Mouse (Mus musculus) hematopoietic stem cell, adult 5-6 weeks (primary cell): Measurements from ENCODE around the gene Pink1. TPM values are rescaled to one million over a fixed set of nuclear protein-coding genes. Genes with fewer than 3 reads are reported as not detected.
"Not testable (repeated sequence)": the region's sequence is repeated elsewhere in the genome, so short reads cannot be mapped to it uniquely, and the experiment has no call there.

ENCODE experiments used
- ATAC-seq, 2 experiments: fragments of 125-278 bp in 1 of 2; replicated peaks in 1 of 2; 2 replicates each; pipeline ENCODE4 v1.8.0; 2016 to 2017; ENCODE audit warnings: inconsistent platforms in 2 of 2, mild to moderate bottlenecking in 2 of 2, moderate number of reproducible peaks in 2 of 2, low read depth in 1 of 2, moderate TSS enrichment in 1 of 2; ENCODE audit not compliant: low FRiP score in 2 of 2, poor library complexity in 2 of 2, severe bottlenecking in 2 of 2, insufficient read depth in 1 of 2, low TSS enrichment in 1 of 2
- total RNA-seq: library from RNA; stranded (forward); fragments of 172-1452, 232-1000 nt; gene quantifications from 2 replicates; pipeline ENCODE4 v1.2.3, GENCODE M21; 2017

The Pink1 gene
- total RNA-seq, 1 experiment from 2014 or later, result 50.6 TPM

GRCm38 (mm10) chr4:138347280-138347679 lies 21.2 kb upstream of the Pink1 start:
- ATAC-seq, result no peak

DNA sequence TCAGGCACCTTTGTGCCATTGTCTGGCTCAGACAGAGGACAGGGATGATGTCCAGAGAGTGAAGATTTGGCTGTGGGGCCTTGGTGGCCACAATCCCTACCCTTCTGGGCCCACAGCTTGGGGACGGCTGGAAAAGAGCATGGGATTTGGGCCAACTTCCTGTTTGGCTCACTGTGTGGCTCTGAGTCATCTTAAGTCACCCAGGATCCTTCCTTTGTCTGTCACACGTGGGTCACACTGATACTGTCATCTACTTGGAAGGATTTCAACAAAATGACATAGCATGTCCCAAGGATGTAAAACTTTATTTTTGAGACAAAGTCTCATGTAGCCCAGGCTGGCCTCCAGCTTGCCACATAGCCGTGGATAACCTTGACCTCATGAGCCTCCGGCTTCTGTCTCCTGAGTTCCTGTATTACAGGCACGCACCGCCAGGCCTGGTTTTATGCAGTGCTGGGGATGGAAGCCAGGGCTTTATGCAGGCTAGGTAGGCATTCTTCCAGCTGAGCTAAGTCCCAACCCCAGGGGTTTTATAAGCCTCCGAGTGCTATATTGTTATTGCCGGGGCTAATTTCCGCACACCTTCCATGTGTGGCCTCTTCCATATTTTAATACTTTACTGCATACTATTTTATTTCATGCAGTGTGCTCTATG lies 18.9 kb upstream of the Pink1 start:
- no peak for ATAC-seq

DNA sequence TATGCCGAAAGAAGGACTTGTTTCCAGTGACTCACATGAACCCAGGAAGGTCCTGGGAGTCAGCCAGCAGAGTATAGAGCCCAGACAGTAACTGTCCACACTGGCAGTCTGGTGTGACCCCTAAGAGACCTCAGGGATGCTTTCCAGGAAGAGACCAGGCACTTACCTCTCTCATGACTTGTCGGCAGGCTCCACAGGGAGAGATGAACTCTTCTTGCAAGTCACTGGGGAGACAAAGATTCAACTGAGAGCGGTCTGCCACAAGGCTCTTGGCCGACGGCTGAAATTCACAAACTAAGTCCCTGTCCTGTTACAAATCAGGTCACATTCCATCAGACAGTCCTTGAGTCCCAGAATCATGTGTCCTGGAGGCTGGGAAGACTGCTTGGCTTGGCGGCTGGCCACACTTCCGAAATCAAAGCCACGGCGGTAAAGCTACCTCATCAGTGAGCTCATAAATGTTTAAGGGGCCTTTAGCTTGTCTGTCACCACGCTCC lies 17.3 kb upstream of the Pink1 start:
- no peak for ATAC-seq

DNA sequence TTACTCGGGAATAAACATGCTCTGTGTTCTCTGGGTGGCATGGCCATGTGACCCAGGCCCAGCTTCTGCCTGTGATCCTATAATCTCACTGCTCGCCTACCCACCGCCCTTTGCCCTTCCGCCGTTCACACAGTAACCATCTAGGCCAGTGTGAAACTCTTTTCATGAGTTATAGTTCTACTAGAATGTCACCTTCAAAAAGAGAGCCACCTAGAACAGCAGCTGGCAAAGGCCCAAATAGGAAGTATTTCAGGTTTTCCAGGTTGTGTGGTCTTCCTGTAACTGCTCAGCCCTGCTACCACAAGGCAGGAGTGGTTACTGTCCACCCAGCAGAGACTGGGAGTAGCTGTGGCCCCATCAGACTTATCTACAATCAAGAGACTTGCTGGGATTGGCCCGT lies 16.7 kb upstream of the Pink1 start:
- no peak for ATAC-seq

DNA sequence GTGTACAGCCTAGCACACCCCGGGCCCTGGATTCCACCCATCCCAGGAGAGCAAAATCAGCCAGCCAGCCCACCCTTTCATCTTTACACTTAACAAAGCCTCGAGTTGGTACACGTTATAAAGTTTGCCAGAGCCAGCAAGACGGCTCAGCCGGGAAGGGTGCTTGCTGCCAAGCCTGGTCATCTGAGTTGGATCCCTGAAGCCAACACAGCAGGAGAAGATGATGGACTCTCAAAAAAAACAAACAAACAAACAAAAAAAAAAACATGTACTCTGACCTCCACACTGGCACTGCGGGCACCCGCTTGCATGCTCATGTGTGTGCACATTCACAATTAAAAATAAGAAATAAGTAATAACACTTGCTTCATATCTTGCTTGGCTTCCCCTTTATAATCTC lies 15.9 kb upstream of the Pink1 start:
- no peak for ATAC-seq

DNA sequence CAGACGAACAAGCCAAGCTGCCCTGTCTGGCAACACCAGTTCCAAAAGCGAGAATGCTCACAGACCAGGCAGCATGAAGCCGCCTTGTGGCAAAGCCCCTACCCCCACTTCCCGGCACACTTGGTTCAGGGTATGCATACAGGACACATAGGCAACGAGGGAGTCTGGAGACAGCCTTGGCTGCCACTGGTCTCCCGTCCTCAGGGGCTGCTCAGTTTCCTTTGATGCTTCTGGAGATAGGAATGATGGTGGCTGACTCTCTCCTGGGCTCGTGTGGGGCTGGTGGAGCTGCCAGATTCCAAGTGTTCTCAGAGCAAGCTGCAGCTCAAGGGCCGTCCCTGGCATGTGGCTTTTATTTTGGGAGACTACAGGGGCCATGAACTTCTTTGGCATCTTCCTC lies 15.3 kb upstream of the Pink1 start:
- no peak for ATAC-seq

- 0 out of 4 replicates have a peak, but pooled peaks of 1 of the 2 experiments have one; percentile 32 for ATAC-seq
These were observed 13.9 kb upstream of the Pink1 start for GRCm38 (mm10) chr4:138339963-138340362.

DNA sequence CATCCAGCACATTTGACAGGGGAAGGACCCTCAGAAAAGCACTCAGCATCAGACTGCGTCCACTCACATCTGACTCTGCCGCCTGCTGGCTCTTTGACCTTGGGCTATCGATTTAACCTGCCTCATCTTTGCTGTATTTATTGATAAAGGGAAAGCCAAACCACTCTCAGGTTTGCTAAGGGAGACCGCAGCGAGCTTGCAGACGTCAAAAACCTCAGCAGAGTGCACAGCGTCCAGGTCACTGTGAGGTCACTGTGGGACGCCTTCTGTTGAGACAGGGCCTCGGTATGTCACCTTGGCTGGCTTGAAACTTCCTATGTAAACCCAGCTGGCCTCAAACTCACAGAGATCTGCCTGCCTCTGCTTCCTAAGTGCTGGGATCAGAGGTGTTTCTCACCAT lies 11.2 kb upstream of the Pink1 start:
- ATAC-seq, result no peak

- no peak for ATAC-seq
These were observed 10.8 kb upstream of the Pink1 start for GRCm38 (mm10) chr4:138336876-138337275.

DNA sequence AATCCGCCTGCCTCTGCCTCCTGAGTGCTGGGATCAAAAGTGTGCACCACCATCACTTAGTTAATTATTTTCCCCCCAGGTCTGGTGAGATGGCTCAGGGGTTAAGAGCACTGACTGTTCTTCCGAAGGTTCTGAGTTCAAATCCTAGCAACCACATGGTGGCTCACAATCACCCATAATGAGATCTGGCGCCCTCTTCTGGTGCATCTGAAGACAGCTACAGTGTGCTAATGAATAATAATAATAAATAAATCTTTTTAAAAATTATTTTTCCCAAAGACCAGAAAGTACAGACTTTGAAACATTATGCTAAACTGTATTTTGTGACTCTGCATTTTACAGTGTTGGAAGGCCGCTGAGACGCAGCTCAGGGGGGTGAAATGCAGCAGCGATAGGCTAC lies 9.5 kb upstream of the Pink1 start:
- no peak for ATAC-seq

GRCm38 (mm10) chr4:138335036-138335435 lies 8.9 kb upstream of the Pink1 start:
- ATAC-seq, result no peak

DNA sequence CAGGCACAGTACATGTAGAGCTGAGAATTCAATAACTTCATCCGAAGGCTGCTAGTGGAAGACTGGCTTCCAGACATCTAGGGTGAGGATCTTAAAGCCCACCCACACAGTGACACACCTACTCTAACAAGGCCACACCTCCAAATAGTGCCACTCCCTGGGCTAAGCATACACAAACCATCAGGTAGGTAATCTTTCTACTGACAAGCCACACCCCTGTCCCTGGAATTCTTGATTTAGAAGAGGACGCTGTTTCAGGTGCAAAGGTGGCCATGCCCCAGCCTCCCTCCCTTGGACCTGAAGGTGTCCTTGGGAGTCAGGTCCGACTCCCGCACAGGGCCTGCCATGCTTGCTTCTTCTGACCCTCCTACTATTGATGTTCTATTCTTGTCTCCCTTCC lies 7.0 kb upstream of the Pink1 start:
- no peak for ATAC-seq

DNA sequence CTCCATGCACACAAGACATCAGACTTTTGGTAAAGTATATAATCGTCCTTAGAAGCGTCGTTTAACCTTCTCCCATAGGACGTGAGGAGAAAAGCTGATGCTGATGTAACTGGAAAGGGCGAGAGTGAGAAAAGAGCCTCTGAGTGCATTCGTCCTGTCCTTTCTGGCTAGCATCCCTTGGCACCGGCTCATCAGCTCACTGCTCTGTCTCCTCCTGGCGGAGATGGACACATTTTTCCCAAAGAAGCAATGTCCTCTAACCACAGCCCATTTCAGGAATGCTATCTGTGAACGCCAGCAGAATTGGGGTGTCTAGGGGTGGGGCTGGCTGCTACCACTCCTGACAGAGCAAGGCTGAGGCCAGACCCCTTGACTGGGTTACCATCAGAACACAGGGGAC lies 5.5 kb upstream of the Pink1 start:
- no peak for ATAC-seq

DNA sequence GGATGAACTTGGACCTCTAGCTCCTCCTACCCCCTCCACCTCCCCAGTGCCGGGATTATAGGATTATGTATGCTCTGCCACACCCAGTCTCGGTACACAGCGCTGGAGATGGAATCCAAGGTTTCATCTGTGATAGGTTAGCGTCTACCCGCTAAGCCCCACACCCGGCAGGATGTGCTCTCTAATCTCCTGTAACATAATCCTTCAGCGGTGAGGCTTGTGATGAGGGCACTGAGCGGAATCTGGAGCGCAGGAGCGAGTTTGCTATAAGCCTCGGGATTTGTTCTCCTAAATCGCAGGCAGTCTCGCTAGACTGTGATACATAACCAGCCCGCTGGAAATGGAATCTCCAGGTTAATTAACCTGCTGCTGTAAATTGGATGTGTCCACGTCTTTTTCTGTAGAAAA lies 4.2 kb upstream of the Pink1 start:
- no peak for ATAC-seq

DNA sequence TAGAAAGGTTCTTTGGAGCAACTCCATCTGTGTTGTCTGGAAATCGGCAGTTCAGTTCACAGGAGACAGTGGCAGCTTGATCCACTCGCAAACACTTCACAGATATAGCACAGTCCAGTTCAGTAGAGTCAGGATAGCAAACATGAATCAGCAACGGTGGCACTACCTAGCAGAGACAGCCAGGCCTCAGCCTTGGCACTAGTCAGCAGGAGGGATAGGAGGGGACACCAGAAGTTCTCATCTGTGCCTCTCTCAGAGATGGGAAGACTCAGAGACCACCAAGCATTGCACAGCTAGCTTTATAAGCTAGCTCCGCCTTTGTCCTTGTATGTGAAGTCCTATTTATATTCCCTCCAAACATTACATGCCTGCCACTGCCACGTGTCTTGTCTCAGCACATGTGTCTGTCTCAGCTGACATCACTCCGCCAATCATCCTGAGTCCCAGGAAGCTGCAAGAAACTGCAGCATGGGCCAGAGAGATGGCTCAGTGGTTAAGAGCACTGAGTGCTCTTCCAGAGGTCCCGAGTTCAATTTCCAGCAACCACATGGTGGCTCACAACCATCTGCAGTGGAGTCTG lies 1.9 kb upstream of the Pink1 start:
- ATAC-seq, result no peak

- not testable (repeated sequence) for ATAC-seq
These were observed 1.0 kb upstream of the Pink1 start for GRCm38 (mm10) chr4:138327155-138327554.

DNA sequence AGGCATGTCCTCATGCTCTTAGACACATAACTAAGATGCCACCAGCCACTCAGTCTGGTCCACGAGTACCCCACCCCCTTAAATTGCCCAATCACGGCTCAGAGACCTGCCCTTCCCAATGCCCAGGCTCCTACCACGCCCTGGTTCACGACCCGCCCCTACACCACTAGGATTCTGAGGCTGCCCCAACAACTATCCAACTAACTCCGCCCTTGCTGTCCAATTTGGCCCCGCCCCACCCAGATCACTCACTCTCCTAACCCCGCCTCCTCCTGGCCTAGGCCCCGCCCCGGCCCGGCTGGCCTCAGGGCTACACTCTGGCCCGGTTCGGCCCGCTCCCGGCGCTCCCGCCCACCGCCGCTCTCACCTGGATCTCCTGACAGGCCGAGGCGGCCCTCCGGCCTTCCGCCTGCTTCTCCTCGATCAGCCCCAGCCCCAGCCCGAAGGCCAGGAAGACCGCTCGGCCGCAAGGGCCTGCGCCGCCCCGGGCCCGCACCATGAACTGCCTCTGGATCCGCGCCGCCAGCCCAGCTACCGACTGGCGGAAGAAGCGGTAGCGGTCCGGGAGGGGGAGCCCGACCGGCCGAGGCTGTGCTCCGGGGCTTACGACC lies 536 bp downstream of the Pink1 start:
- peak; percentile 92 to 96 for ATAC-seq

GRCm38 (mm10) chr4:138324451-138324850 lies 1.7 kb downstream of the Pink1 start:
- no peak for ATAC-seq

DNA sequence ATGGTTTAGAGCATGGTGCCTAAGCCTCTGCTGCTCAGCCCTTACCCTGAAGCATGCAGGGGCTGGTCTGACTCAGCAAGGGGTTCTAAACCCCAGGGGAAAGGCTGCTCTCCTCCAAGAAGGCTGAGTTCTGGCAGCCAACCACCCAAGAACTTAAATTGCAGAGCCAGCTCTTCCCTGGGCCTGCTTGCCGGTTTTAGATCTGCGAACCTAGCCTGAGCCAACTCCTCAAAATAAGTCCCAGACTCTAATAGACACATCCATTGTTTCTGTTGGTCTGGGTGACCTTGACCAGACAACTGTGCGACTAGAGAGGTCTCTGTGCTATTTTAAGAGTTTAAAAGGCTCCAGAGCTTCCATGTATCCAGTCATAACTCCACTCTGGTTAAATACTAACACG lies 2.4 kb downstream of the Pink1 start:
- ATAC-seq, result no peak
